Mouse (Mus musculus): ENCODE results near the gene Zfp46.
A peak's percentile ranks its signal among the peaks of the same experiment; 100 is the strongest.

Gene Zfp46

GRCm38 (mm10) chr4:136266716-136267343 is 17.7 kb upstream of the Zfp46 start:
- no peak for DNase-seq

- no peak for DNase-seq
These were observed 15.6 kb upstream of the Zfp46 start for GRCm38 (mm10) chr4:136268912-136269311.

GRCm38 (mm10) chr4:136270648-136271047 is 13.8 kb upstream of the Zfp46 start:
- DNase-seq = peak; percentile 50

- no peak for DNase-seq
These were observed 3.4 kb upstream of the Zfp46 start for GRCm38 (mm10) chr4:136281097-136281496.

- DNase-seq = no peak
These were observed 2.9 kb upstream of the Zfp46 start for GRCm38 (mm10) chr4:136281611-136282010.

GRCm38 (mm10) chr4:136282621-136283480 is 1.6 kb upstream of the Zfp46 start:
- DNase-seq = peak; percentile 52

GRCm38 (mm10) chr4:136283783-136284182 is 700 bp upstream of the Zfp46 start:
- DNase-seq = no peak

GRCm38 (mm10) chr4:136284891-136285290 is 408 bp downstream of the Zfp46 start:
- DNase-seq = no peak

- peak; percentile 97 for DNase-seq
These were observed 896 bp downstream of the Zfp46 start for GRCm38 (mm10) chr4:136285348-136285810.

GRCm38 (mm10) chr4:136285811-136286371 is 1.4 kb downstream of the Zfp46 start:
- peak; percentile 98 for DNase-seq

GRCm38 (mm10) chr4:136289918-136290780 is 5.7 kb downstream of the Zfp46 start:
- DNase-seq = no peak

- DNase-seq = no peak
These were observed 6.5 kb downstream of the Zfp46 start for GRCm38 (mm10) chr4:136290781-136291595.

- no peak for DNase-seq
These were observed 7.2 kb downstream of the Zfp46 start for GRCm38 (mm10) chr4:136291692-136292091.

GRCm38 (mm10) chr4:136295941-136296340 is 11.5 kb downstream of the Zfp46 start:
- DNase-seq = peak; percentile 68

- DNase-seq = no peak
These were observed 18.0 kb downstream of the Zfp46 start for GRCm38 (mm10) chr4:136302462-136302861.

GRCm38 (mm10) chr4:136304181-136304580 is 19.7 kb downstream of the Zfp46 start:
- peak; percentile 63 for DNase-seq

GRCm38 (mm10) chr4:136308355-136308754 is 23.9 kb downstream of the Zfp46 start:
- DNase-seq = no peak

GRCm38 (mm10) chr4:136309780-136310179 is 25.3 kb downstream of the Zfp46 start:
- DNase-seq = peak; percentile 70

GRCm38 (mm10) chr4:136310229-136311041 is 26.0 kb downstream of the Zfp46 start, which contains the start of gene Hnrnpr:
Gene Hnrnpr, plus strand, starts transcription at chr4:136310942.
- peak; percentile 100 for DNase-seq
